In genomic region chr6:126164781-126165180, GRCm38 (mm10) we compare ENCODE assay signal across 9 mouse cellular contexts. TPM values are rescaled to one million over a fixed set of nuclear protein-coding genes. Genes with fewer than 3 reads are reported as not detected.
DNase-seq lines count a peak whose midpoint lies in the region; ATAC-seq and TF ChIP-seq lines count a peak whose summit lies in the region.
"Had no signal": no experiment of that assay in that cellular context is flagged by ENCODE, and none has a peak within 500 bp of the region (broad histone marks: within the 10 kb centered on the region; RNA-seq: fewer than 3 reads in every experiment).

No protein-coding gene starts in this region.

- H3K36me3 ChIP-seq in embryonic facial prominence, embryonic 10.5 days (replicated peaks): no peaks in the 10 kb centered on the region
- no peaks in the 10 kb centered on the region for H3K36me3 ChIP-seq in heart, postnatal 0 days (replicated peaks; ENCODE audit: control insufficient read depth, insufficient read depth, low read length)
- no peaks in the 10 kb centered on the region for H3K36me3 ChIP-seq in limb, embryonic 11.5 days (ENCODE audit: control insufficient read depth, insufficient read depth, low read length)

- peak overlapping the region; percentile 91 for H3K27ac ChIP-seq in embryonic facial prominence, embryonic 10.5 days (replicated peaks)
- H3K27ac ChIP-seq in heart, postnatal 0 days (ENCODE audit: low read depth): 0 out of 2 replicates have a peak overlapping the region, but pooled peaks have one; percentile 33
- peak overlapping the region; percentile 65; the same call in 1 of the 2 replicates for H3K27ac ChIP-seq in limb, embryonic 11.5 days (replicated peaks; ENCODE audit: low read depth, low read length)

- peaks cover 68% of the 10 kb centered on the region for H3K27me3 ChIP-seq in embryonic facial prominence, embryonic 10.5 days (replicated peaks; ENCODE audit: low read depth, poor library complexity, severe bottlenecking)
- peaks cover 23% of the 10 kb centered on the region for H3K27me3 ChIP-seq in heart, postnatal 0 days (ENCODE audit: control insufficient read depth, insufficient read depth, low read length)
- no peaks in the 10 kb centered on the region for H3K27me3 ChIP-seq in limb, embryonic 11.5 days (ENCODE audit: control insufficient read depth, insufficient read depth, low read length)

- DNase-seq in left cerebral cortex, postnatal 4 days: peak; percentile 75
- no peak for DNase-seq in left cerebral cortex, adult 8-10 months (ENCODE audit: low spot score in 2 of 2)
- DNase-seq in embryonic facial prominence, embryonic 10.5 days (ENCODE audit: low spot score): peak; percentile 89
- no peak for DNase-seq in heart, postnatal 0 days (ENCODE audit: low spot score)
- DNase-seq in limb, embryonic 11.5 days (ENCODE audit: low spot score): peak; percentile 89
- peak; percentile 74 for DNase-seq in retina, embryonic 14.5 days (ENCODE audit: low spot score)
- DNase-seq in right cerebral cortex, postnatal 25 days: no peak
- DNase-seq in urinary bladder, postnatal 10 days (ENCODE audit: low spot score): no peak

- peaks cover 85% of the 10 kb centered on the region for H3K4me1 ChIP-seq in embryonic facial prominence, embryonic 10.5 days
- H3K4me1 ChIP-seq in heart, postnatal 0 days (ENCODE audit: control insufficient read depth, insufficient read depth): peaks cover 36% of the 10 kb centered on the region
- H3K4me1 ChIP-seq in limb, embryonic 11.5 days (ENCODE audit: control insufficient read depth, insufficient read depth, low read length): peaks cover 17% of the 10 kb centered on the region; the same call in 1 of the 2 replicates

- intact Hi-C loops in left cerebral cortex, postnatal 4 days (cut with DNase I): loop anchor here (5.0 kb wide), 3 partner anchors 207 to 542 kb away; no protein-coding TSS in a partner anchor

- TF ChIP-seq CTCF in heart, postnatal 0 days (IDR thresholded peaks at IDR 0.05; ENCODE audit: low read depth): no peak

- no peak for TF ChIP-seq EP300 in heart, postnatal 0 days (IDR thresholded peaks at IDR 0.05; ENCODE audit: low read depth)

- H3K4me2 ChIP-seq in heart, postnatal 0 days (ENCODE audit: low read depth, low read length): peak overlapping the region; percentile 67
- peak overlapping the region; percentile 92 for H3K4me2 ChIP-seq in limb, embryonic 11.5 days (ENCODE audit: low read depth, severe bottlenecking)

- H3K9ac ChIP-seq in heart, postnatal 0 days (replicated peaks; ENCODE audit: low read depth, low read length): peak overlapping the region; percentile 44
- H3K9ac ChIP-seq in limb, embryonic 11.5 days (ENCODE audit: low read length): peak overlapping the region; percentile 76

- no peak; the same call in 1 of the 2 replicates for ATAC-seq in heart, postnatal 0 days (ENCODE audit: insufficient read depth, low read depth)
- ATAC-seq in limb, embryonic 11.5 days (ENCODE audit: insufficient number of reproducible peaks, low FRiP score, low TSS enrichment, low read depth): no peak

- H3K4me3 ChIP-seq in embryonic facial prominence, embryonic 10.5 days: peak overlapping the region; percentile 74
- peak overlapping the region; percentile 53 for H3K4me3 ChIP-seq in heart, postnatal 0 days (ENCODE audit: low read depth, low read length)
- H3K4me3 ChIP-seq in limb, embryonic 11.5 days (ENCODE audit: low read depth, low read length): peak overlapping the region; percentile 63

- under 1% methylated on average over 27 of the region's 27 CpGs for WGBS in embryonic facial prominence, embryonic 10.5 days
- 3% methylated on average over 27 of the region's 27 CpGs for WGBS in heart, postnatal 0 days
- WGBS in limb, embryonic 11.5 days: under 1% methylated on average over 27 of the region's 27 CpGs

- no peaks in the 10 kb centered on the region for H3K9me3 ChIP-seq in embryonic facial prominence, embryonic 10.5 days
- H3K9me3 ChIP-seq in heart, postnatal 0 days (replicated peaks; ENCODE audit: control insufficient read depth, low read length): no peaks in the 10 kb centered on the region
- H3K9me3 ChIP-seq in limb, embryonic 11.5 days (ENCODE audit: control insufficient read depth, low read length): no peaks in the 10 kb centered on the region

RNA-seq across cellular contexts. Expression of gene Ntf3, which starts 1.9 kb away (rescaled TPM):
- 10 to 100 TPM; 10.0 to 13.3 TPM for total RNA-seq in left cerebral cortex, postnatal 4 days (2021)
- total RNA-seq in left cerebral cortex, adult 8-10 months (2022): 1 to 10 TPM; 2.1 to 2.5 (median 2.3) TPM
- 19.4 and 19.9 TPM in 2 replicates for polyA plus RNA-seq in embryonic facial prominence, embryonic 10.5 days (2016; fragmentation: Nextera tagmentation; extraction: Ambion mirVana)
- 5.2 and 8.3 TPM in 2 replicates for total RNA-seq in heart, postnatal 0 days (2014; rRNA removed; ENCODE audit: low replicate concordance)
- 5.5 and 6.1 TPM in 2 replicates for polyA plus RNA-seq in heart, postnatal 0 days (2015; fragmentation: Nextera tagmentation; extraction: Ambion mirVana)
- 26.8 and 29.7 TPM in 2 replicates for polyA plus RNA-seq in limb, embryonic 11.5 days (2014; fragmentation: Nextera tagmentation; extraction: Ambion mirVana)
- total RNA-seq: MEL had no signal

Comparison
In these comparisons a context has a peak if more than half of its experiments do, and no peak if none do; other contexts are left out.
1. DNase-seq: peak in left cerebral cortex, postnatal 4 days (single experiment), embryonic facial prominence, embryonic 10.5 days (single experiment), limb, embryonic 11.5 days (single experiment) and retina, embryonic 14.5 days (single experiment); none in left cerebral cortex, adult 8-10 months (0 of 2), heart, postnatal 0 days (single experiment), right cerebral cortex, postnatal 25 days (single experiment) and urinary bladder, postnatal 10 days (single experiment).
2. H3K27ac ChIP-seq: peak in every context shown above with its lines; median percentile 91 in embryonic facial prominence, embryonic 10.5 days; 65 in limb, embryonic 11.5 days; 33 in heart, postnatal 0 days.
3. Peak in every context shown above with its lines, with median percentiles within 50 percentile points of each other: H3K4me3 ChIP-seq.